Mouse (Mus musculus) ES-E14 (cell line): ENCODE data around the gene Gm9945. TPM values are rescaled to one million over a fixed set of nuclear protein-coding genes. Genes with fewer than 3 reads are reported as not detected.

Source experiments
- DNase-seq: peaks from one replicate; pipeline ENCODE4 v3.0.0-alpha.2; 2013; ENCODE audit warnings: low read depth, low spot score
- H3K27ac ChIP-seq: 2 replicates; pipeline ENCODE4 v1.5.1; 2012; ENCODE audit warnings: low read depth, mild to moderate bottlenecking, low read length, moderate library complexity, mixed read lengths; ENCODE audit not compliant: poor library complexity, insufficient read depth, severe bottlenecking
- H3K36me3 ChIP-seq: 2 replicates; pipeline ENCODE4 v1.6.1; 2012; ENCODE audit warnings: mild to moderate bottlenecking, low read length, moderate library complexity, mixed read lengths; ENCODE audit not compliant: control insufficient read depth, poor library complexity, insufficient read depth, severe bottlenecking
- H3K4me1 ChIP-seq, 2 experiments: fragments of 150-350 bp in 1 of 2; sonication (generic) in 1 of 2; 2 replicates each; pipeline ENCODE4 v1.6.1; 2012; ENCODE audit warnings: low read length in 2 of 2, mild to moderate bottlenecking in 1 of 2, mixed read lengths in 1 of 2; ENCODE audit not compliant: control insufficient read depth in 2 of 2, insufficient read depth in 2 of 2, poor library complexity in 1 of 2
- H3K4me3 ChIP-seq, 2 experiments: fragments of 150-350 bp in 1 of 2; sonication (generic) in 1 of 2; 2 replicates each; pipeline ENCODE4 v1.5.1; 2012; ENCODE audit warnings: low read length in 2 of 2, low read depth in 1 of 2, mild to moderate bottlenecking in 1 of 2, mixed read lengths in 1 of 2; ENCODE audit not compliant: insufficient read depth in 1 of 2, poor library complexity in 1 of 2, severe bottlenecking in 1 of 2
- H3K9ac ChIP-seq: 2 replicates; pipeline ENCODE4 v1.6.1; 2012; ENCODE audit warnings: low read depth, mild to moderate bottlenecking, low read length, mixed read lengths; ENCODE audit not compliant: poor library complexity, insufficient read depth, severe bottlenecking
- H3K9me3 ChIP-seq: fragments of 150-350 bp; sonication (generic); 2 replicates; pipeline ENCODE4 v1.6.1; 2012; ENCODE audit warnings: low read depth, mild to moderate bottlenecking, low read length; ENCODE audit not compliant: control insufficient read depth, insufficient read depth
- CHD2 ChIP-seq: IDR thresholded peaks from 2 replicates; pipeline ENCODE4 v1.6.1; 2014; ENCODE audit warnings: mild to moderate bottlenecking, low read depth, low read length, inconsistent platforms
- HCFC1 ChIP-seq: IDR thresholded peaks from 2 replicates; pipeline ENCODE4 v1.6.1; 2012; ENCODE audit warnings: low read length, inconsistent platforms, borderline replicate concordance; ENCODE audit not compliant: insufficient read depth
- MAFK ChIP-seq: IDR thresholded peaks from 2 replicates; pipeline ENCODE4 v1.6.1; 2014; ENCODE audit warnings: mild to moderate bottlenecking, low read depth, low read length, inconsistent platforms; ENCODE audit not compliant: insufficient read depth
- ZC3H11A ChIP-seq: IDR thresholded peaks from 2 replicates; pipeline ENCODE4 v1.6.1; 2012; ENCODE audit warnings: low read depth, mild to moderate bottlenecking, inconsistent platforms, low read length, borderline replicate concordance
- ZNF384 ChIP-seq: IDR thresholded peaks from 2 replicates; pipeline ENCODE4 v1.6.1; 2012; ENCODE audit warnings: low read depth, low read length, inconsistent platforms
- in situ Hi-C, 2 experiments: fragments of 600-800 bp; cut with MboI; formaldehyde crosslinking; loops; one replicate each; pipeline ENCODE4 v1.15.1; 2025; ENCODE audit warnings: low sequenced_read_pairs in 2 of 2, inconsistent platforms in 1 of 2; ENCODE audit not compliant: unreplicated experiment in 2 of 2
- total RNA-seq: library from RNA; depleted of rRNA; stranded (reverse); fragments of 300-350 nt; gene quantifications from 2 replicates; pipeline ENCODE4 v1.2.3, GENCODE M21; 2012

Gene Gm9945
- total RNA-seq, 1 experiment: not detected

DNA sequence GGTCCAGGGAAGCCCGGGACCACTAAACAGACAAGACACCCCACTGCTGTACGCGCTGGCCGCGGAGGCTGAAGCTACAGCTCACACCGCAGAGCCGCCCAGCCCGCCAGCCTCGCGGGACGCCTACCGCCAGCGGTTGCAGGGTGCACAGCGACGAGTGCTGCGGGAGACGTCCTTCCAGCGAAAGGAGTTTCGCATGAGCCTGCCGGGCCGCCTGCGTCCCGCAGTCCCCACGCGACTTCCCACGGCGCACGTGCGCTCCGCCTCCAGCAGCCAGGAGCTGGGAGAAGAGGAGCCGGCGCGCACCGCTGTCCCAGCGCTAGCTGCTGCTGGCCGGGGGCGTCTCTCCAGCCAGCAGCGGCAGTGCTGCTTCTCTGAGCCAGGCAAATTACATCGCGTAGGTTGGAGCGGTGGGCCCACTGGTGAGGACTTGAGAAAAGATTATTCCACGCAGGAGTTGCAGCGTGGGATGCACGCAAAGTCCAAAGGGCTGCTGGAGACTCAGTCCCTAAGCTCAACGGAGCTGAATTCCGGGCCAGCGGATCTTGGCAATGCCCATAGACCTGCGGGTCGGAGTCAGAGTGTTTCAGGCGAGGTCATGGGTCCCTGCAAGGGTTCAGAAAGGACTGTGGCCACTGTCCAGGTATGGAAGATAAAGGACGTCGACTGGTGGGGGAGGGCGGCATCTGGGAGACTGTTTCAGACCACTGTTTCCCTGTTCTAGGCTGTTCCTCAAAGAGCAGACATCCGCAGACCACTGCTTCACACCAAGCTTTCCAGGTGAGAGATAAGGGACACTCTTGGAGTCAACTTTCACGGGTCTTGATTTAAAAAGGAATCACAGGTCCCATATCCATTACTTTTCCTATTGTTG lies 16.2 kb upstream of the Gm9945 start:
- in situ Hi-C loops: no loop called here

GRCm38 (mm10) chr11:53466231-53466971 lies 13.6 kb upstream of the Gm9945 start:
- Histone ChIP-seq H3K4me1 (peaks cover 3 to 5% of the 10 kb centered on the region in 2 experiments; a peak in 3 of 4 replicates), H3K9me3 (no peaks in the 10 kb centered on the region), H3K27ac (no peak overlapping the region), H3K36me3 (no peaks in the 10 kb centered on the region), H3K9ac (peak overlapping the region; percentile 62), H3K4me3 (peak overlapping the region; percentile 62 to 71)
- in situ Hi-C loops: no loop called here
- DNase-seq: peak; percentile 80
- no peak for TF ChIP-seq CHD2
- TF ChIP-seq MAFK: peak; percentile 67; the same call in 1 of the 2 replicates
- peak; percentile 36; the same call in 1 of the 2 replicates for TF ChIP-seq HCFC1
- TF ChIP-seq ZNF384: no peak

More for the DNA sequence above, 16.2 kb upstream of the Gm9945 start:
- TF ChIP-seq ZNF384 (no peak), HCFC1 (no peak), ZC3H11A (no peak), MAFK (no peak), CHD2 (no peak)
- DNase-seq: no peak
- peak overlapping the region; percentile 42 to 65; a peak in 3 of 4 replicates for H3K4me3 ChIP-seq
- no peak overlapping the region for H3K27ac ChIP-seq
- H3K9ac ChIP-seq: peak overlapping the region; percentile 31; the same call in 1 of the 2 replicates
- H3K4me1 ChIP-seq: peaks cover 3 to 5% of the 10 kb centered on the region in 2 experiments; a peak in 3 of 4 replicates
- H3K9me3 ChIP-seq: no peaks in the 10 kb centered on the region
- no peaks in the 10 kb centered on the region for H3K36me3 ChIP-seq

GRCm38 (mm10) chr11:53469294-53469967 lies 10.5 kb upstream of the Gm9945 start:
- no peaks in the 10 kb centered on the region for H3K36me3 ChIP-seq
- no peak for DNase-seq
- H3K4me3 ChIP-seq: no peak overlapping the region
- no peak overlapping the region for H3K9ac ChIP-seq
- TF ChIP-seq ZC3H11A (no peak), MAFK (no peak), HCFC1 (no peak), CHD2 (no peak), ZNF384 (no peak)
- H3K4me1 ChIP-seq: peaks cover 3 to 5% of the 10 kb centered on the region in 2 experiments; a peak in 3 of 4 replicates
- in situ Hi-C loops: no loop called here
- no peaks in the 10 kb centered on the region for H3K9me3 ChIP-seq
- H3K27ac ChIP-seq: no peak overlapping the region

DNA sequence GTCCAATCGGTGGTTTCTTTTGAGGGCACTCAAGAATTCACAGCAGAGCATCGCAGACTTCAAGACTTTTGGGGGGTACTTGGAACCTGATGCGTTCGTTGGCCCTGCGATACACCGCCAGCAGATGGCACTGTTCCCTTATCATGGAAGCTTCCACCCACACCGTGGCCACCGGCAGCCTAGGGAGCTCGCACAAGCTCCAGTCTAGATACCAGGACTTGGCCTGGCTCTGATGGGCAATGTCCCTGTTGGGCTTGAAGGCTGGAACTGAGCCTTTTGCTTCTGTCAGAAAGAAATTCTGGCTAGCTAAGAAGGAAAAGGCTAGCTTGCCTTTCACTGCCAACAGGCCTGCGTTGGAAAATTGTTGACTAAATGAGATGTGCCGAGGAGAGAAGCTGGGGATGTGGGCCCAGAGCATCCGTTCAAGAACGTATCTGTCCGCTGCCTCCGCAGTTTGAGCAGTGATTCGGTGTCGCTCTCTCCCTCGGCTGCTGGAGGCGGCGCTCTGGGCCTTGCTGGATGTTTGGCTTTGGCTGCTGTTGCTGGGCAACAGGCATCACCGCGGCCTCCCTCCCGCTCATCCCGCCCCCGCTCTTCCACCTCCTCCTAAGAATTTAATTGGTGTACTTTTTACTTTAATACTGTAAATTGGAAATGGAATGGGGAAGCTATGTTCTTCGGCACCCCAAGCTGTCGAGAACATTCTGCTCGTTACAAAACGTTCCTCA lies 9.8 kb upstream of the Gm9945 start, which contains the start of gene Gm9837:
Gm9837 (minus strand) TSS at position 512 of the 728 bp plus-strand sequence.
- Histone ChIP-seq H3K9me3 (no peaks in the 10 kb centered on the region), H3K27ac (no peak within 1 kb of the TSS), H3K9ac (no peak within 1 kb of the TSS), H3K36me3 (no peaks in the 10 kb centered on the region), H3K4me3 (no peak within 1 kb of the TSS), H3K4me1 (peaks cover 3 to 5% of the 10 kb centered on the region in 2 experiments; a peak in 3 of 4 replicates)
- peak; percentile 81 for DNase-seq
- TF ChIP-seq ZC3H11A: 0 out of 2 replicates have a peak, but pooled peaks have one; percentile 12
- no peak for TF ChIP-seq CHD2
- in situ Hi-C loops: no loop called here
